Mouse (Mus musculus) kidney, embryonic 16.5 days (tissue): Measurements from ENCODE around the gene 2810408A11Rik. TPM values are rescaled to one million over a fixed set of nuclear protein-coding genes. Genes with fewer than 3 reads are reported as not detected.
"Not testable (repeated sequence)": the region's sequence is repeated elsewhere in the genome, so short reads cannot be mapped to it uniquely, and the experiment has no call there.

ENCODE experiments used
- ATAC-seq: fragments of 200-750 bp; cut with Nextera tagmentation; 2 replicates; pipeline ENCODE4 v1.8.0; 2017; ENCODE audit warnings: moderate TSS enrichment; ENCODE audit not compliant: low FRiP score, low TSS enrichment
- H3K27ac ChIP-seq: fragments of 300-500 bp; sonication (generic); 2 replicates; pipeline ENCODE4 v1.5.1; 2014; ENCODE audit warnings: low read length
- H3K27me3 ChIP-seq: fragments of 300-500 bp; sonication (generic); 2 replicates; pipeline ENCODE4 v1.6.1; 2014; ENCODE audit warnings: low read length, control low read depth, mixed read lengths; ENCODE audit not compliant: insufficient read depth
- H3K36me3 ChIP-seq: fragments of 300-500 bp; sonication (generic); 2 replicates; pipeline ENCODE4 v1.6.1; 2014; ENCODE audit warnings: low read length, control low read depth, mixed read lengths; ENCODE audit not compliant: insufficient read depth
- H3K4me1 ChIP-seq: fragments of 300-500 bp; sonication (generic); 2 replicates; pipeline ENCODE4 v1.6.1; 2014; ENCODE audit warnings: low read length, control low read depth, mixed read lengths; ENCODE audit not compliant: insufficient read depth
- H3K4me2 ChIP-seq: fragments of 300-500 bp; sonication (generic); replicated peaks from 2 replicates; pipeline ENCODE4 v1.6.1; 2014; ENCODE audit warnings: low read depth, low read length
- H3K4me3 ChIP-seq: fragments of 300-500 bp; sonication (generic); 2 replicates; pipeline ENCODE4 v1.5.1; 2014; ENCODE audit warnings: mild to moderate bottlenecking, low read length
- H3K9ac ChIP-seq: fragments of 300-500 bp; sonication (generic); replicated peaks from 2 replicates; pipeline ENCODE4 v1.6.1; 2014; ENCODE audit warnings: low read length
- H3K9me3 ChIP-seq: fragments of 300-500 bp; sonication (generic); 2 replicates; pipeline ENCODE4 v1.6.1; 2016; ENCODE audit warnings: low read length, control low read depth
- WGBS: fragments of 180-500 bp; shearing (Covaris S2); extraction: QIAGEN DNeasy Blood & Tissue Kit; methylation state at CpG from one replicate; pipeline ENCODE4 v1.1.7; 2014; 5-methylcytosine and 5-hydroxymethylcytosine counted together
- polyA plus RNA-seq: library from polyadenylated mRNA; unstranded; fragments of >200 nt; fragmentation: Nextera tagmentation; extraction: Ambion mirVana; gene quantifications from 2 replicates; pipeline ENCODE4 v1.2.1, GENCODE M21; 2015

The 2810408A11Rik gene
- polyA plus RNA-seq, 1 experiment from 2014 or later, result 12.8 TPM

DNA sequence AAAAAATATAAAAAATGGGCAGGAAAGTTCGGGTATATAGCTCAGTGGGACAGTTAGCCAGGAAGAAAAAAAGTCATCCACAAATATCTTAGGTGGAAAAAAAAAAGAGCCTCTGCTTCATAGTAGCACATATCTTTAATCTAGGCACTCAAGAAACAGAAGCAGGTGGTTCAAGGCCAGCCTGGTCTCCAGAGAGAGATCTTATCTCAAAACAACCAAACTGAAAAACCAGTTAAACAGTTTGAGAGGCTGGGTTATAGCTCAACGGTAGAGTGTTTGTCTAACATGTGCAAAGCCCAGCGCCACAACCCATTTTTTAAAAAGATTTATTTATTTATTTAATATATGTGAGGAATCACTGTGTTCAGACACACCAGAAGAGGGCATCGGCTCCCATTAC, 32.3 kb upstream of the 2810408A11Rik start:
- peaks cover 10% of the 10 kb centered on the region for H3K27me3 ChIP-seq
- H3K4me3 ChIP-seq, result no peak overlapping the region
- no peaks in the 10 kb centered on the region for H3K9me3 ChIP-seq
- WGBS, result 75% methylated on average over 4 of the region's 4 CpGs
- no peak overlapping the region for H3K9ac ChIP-seq
- peaks cover 30% of the 10 kb centered on the region for H3K4me1 ChIP-seq
- H3K4me2 ChIP-seq, result no peak overlapping the region
- H3K27ac ChIP-seq, result no peak overlapping the region
- no peak for ATAC-seq
- H3K36me3 ChIP-seq, result no peaks in the 10 kb centered on the region

GRCm38 (mm10) chr11:69932254-69932653, 31.5 kb upstream of the 2810408A11Rik start:
- no peak overlapping the region for H3K4me3 ChIP-seq
- no peak for ATAC-seq
- peaks cover 10% of the 10 kb centered on the region; the same call in 1 of the 2 replicates for H3K27me3 ChIP-seq
- H3K9ac ChIP-seq, result no peak overlapping the region
- peaks cover 22% of the 10 kb centered on the region for H3K4me1 ChIP-seq
- H3K9me3 ChIP-seq, result no peaks in the 10 kb centered on the region
- 40% methylated on average over 3 of the region's 3 CpGs for WGBS
- no peaks in the 10 kb centered on the region for H3K36me3 ChIP-seq
- no peak overlapping the region for H3K4me2 ChIP-seq
- H3K27ac ChIP-seq, result no peak overlapping the region

DNA sequence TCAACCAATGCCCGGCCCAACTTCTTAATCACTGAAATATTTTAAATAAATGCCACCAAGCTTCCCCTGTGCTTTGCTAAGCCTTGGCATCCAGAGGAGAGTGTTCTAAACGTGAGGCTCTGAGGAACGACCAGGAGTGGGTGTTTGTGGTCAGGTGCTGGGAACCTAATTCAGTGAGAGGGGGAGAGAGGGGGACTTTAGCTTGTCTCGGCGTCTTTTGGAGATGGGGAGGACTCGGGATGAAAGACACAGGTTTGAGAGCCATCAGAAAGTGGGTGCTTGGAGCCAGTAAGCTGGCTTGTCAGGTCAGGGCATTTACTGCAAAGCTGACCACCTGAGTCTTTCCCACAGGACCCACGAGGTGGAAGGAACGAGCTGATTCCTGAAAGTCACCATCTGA, 31.0 kb upstream of the 2810408A11Rik start:
- H3K9me3 ChIP-seq, result no peaks in the 10 kb centered on the region
- H3K4me1 ChIP-seq, result peaks cover 17% of the 10 kb centered on the region
- H3K27me3 ChIP-seq, result peaks cover 6% of the 10 kb centered on the region; the same call in 1 of the 2 replicates
- 74% methylated on average over 8 of the region's 8 CpGs for WGBS
- ATAC-seq, result no peak
- H3K4me3 ChIP-seq, result no peak overlapping the region
- H3K27ac ChIP-seq, result no peak overlapping the region
- H3K36me3 ChIP-seq, result no peaks in the 10 kb centered on the region
- no peak overlapping the region for H3K9ac ChIP-seq
- no peak overlapping the region for H3K4me2 ChIP-seq

- Histone ChIP-seq H3K27ac (no peak overlapping the region), H3K27me3 (peaks cover 4% of the 10 kb centered on the region; the same call in 1 of the 2 replicates), H3K9me3 (no peaks in the 10 kb centered on the region), H3K4me2 (no peak overlapping the region), H3K9ac (no peak overlapping the region), H3K4me3 (no peak overlapping the region), H3K36me3 (no peaks in the 10 kb centered on the region), H3K4me1 (peaks cover 10% of the 10 kb centered on the region)
- 64% methylated on average over 3 of the region's 3 CpGs for WGBS
- no peak for ATAC-seq
Measured at GRCm38 (mm10) chr11:69930967-69931537, 30.3 kb upstream of the 2810408A11Rik start.

- not testable (repeated sequence) for H3K4me3 ChIP-seq, H3K36me3 ChIP-seq, H3K9me3 ChIP-seq, H3K27me3 ChIP-seq, ATAC-seq, H3K27ac ChIP-seq, H3K4me2 ChIP-seq, H3K4me1 ChIP-seq, H3K9ac ChIP-seq
- WGBS, result 89% methylated on average over 8 of the region's 8 CpGs
Measured at GRCm38 (mm10) chr11:69930176-69930575, 29.4 kb upstream of the 2810408A11Rik start.

- Histone ChIP-seq H3K9me3 (no peaks in the 10 kb centered on the region), H3K4me3 (no peak overlapping the region), H3K36me3 (no peaks in the 10 kb centered on the region), H3K4me1 (no peaks in the 10 kb centered on the region; the same call in 1 of the 2 replicates), H3K27ac (no peak overlapping the region), H3K9ac (no peak overlapping the region), H3K27me3 (no peaks in the 10 kb centered on the region), H3K4me2 (no peak overlapping the region)
- 79% methylated on average over 4 of the region's 4 CpGs for WGBS
- ATAC-seq, result no peak
Measured at GRCm38 (mm10) chr11:69929712-69930111, 28.9 kb upstream of the 2810408A11Rik start.

- no peak overlapping the region for H3K4me2 ChIP-seq
- WGBS, result 99% methylated on average over 2 of the region's 2 CpGs
- no peaks in the 10 kb centered on the region for H3K27me3 ChIP-seq
- H3K9me3 ChIP-seq, result no peaks in the 10 kb centered on the region
- H3K36me3 ChIP-seq, result no peaks in the 10 kb centered on the region
- H3K27ac ChIP-seq, result no peak overlapping the region
- no peak overlapping the region for H3K4me3 ChIP-seq
- peaks cover 5% of the 10 kb centered on the region; the same call in 1 of the 2 replicates for H3K4me1 ChIP-seq
- H3K9ac ChIP-seq, result no peak overlapping the region
- ATAC-seq, result no peak
Measured at GRCm38 (mm10) chr11:69927501-69927900, 26.7 kb upstream of the 2810408A11Rik start.

DNA sequence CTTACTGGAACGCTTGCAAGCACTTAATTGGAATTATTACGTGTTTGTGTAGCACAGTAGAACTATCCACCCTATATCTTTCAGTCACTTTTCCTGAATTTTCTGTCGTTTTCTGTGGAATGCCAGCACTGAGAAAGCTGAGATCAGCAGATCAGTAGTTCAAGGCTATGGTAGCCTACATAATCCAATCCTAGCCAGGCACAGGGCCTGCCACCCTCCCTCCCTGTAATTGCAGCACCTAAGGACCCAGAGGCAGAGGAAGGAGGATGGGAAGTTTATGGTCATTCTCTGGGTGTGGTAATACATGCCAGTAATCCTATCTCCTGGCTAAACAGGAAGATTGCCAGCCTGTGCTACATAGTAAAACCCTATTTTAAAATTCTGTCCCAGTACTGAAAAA, 22.0 kb upstream of the 2810408A11Rik start:
- peak overlapping the region; percentile 97 for H3K27ac ChIP-seq
- WGBS, result 60% methylated on average over 3 of the region's 3 CpGs
- H3K4me3 ChIP-seq, result no peak overlapping the region
- peak overlapping the region; percentile 76; the same call in 1 of the 2 replicates for H3K9ac ChIP-seq
- peaks cover 11% of the 10 kb centered on the region for H3K36me3 ChIP-seq
- no peaks in the 10 kb centered on the region for H3K27me3 ChIP-seq
- no peaks in the 10 kb centered on the region for H3K9me3 ChIP-seq
- ATAC-seq, result no peak
- H3K4me1 ChIP-seq, result peaks cover 23% of the 10 kb centered on the region
- 0 out of 2 replicates have a peak overlapping the region, but pooled peaks have one; percentile 57 for H3K4me2 ChIP-seq

DNA sequence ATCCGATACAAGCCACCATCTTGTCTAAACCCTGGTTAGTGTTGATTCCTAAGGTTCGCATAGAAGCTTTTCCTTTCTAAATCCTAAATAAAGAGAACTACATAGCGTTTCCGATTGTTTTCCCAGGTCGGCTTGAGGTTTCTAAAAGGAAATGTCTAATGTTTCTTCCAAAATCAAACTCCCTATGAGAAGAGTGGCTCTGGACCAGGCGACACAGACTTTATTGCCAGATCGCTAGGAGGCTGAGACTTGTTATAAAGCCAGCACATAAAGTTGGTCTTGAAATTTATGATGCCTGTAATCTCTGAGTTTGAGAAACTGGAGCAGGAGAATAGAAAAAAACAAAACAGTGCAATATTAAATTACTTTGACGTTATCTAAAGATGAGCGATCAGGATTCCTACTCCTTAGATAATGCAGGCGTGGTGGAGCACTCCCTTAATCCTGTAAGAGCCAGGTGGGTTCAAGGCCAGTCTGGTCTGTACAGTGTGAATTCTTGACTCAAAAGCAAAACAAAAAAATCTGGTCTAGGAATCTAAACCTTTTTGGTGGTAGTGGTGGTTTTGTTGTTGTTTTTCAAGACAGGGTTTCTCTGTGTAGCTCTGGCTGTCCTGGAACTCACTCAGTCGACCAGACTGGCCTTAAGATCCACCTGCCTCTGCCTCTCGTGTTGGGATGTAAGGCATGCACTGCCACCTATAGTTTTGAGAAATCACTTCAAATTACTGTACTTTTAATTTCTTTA, 21.4 kb upstream of the 2810408A11Rik start:
- peak overlapping the region; percentile 76 for H3K9ac ChIP-seq
- H3K36me3 ChIP-seq, result peaks cover 17% of the 10 kb centered on the region
- H3K4me1 ChIP-seq, result peaks cover 23% of the 10 kb centered on the region
- no peaks in the 10 kb centered on the region for H3K27me3 ChIP-seq
- ATAC-seq, result no peak
- H3K9me3 ChIP-seq, result no peaks in the 10 kb centered on the region
- H3K4me3 ChIP-seq, result peak overlapping the region; percentile 95
- WGBS, result 2% methylated on average over 12 of the region's 12 CpGs
- peak overlapping the region; percentile 57 for H3K4me2 ChIP-seq
- peak overlapping the region; percentile 97 for H3K27ac ChIP-seq
